Mouse (Mus musculus) left cerebral cortex, adult 9 months (tissue): ENCODE measurements around the gene Foxn3.

ENCODE experiments used
- DNase-seq, 2 experiments: peaks; one replicate each; pipeline ENCODE4 v3.0.0; 2022; ENCODE audit warnings: low spot score in 2 of 2

Gene Foxn3

GRCm38 (mm10) chr12:99526571-99527140 is 36.7 kb downstream of the Foxn3 start:
- DNase-seq: no peak

GRCm38 (mm10) chr12:99522882-99523281 is 40.5 kb downstream of the Foxn3 start:
- no peak for DNase-seq

- DNase-seq: no peak
These were observed 43.5 kb downstream of the Foxn3 start for GRCm38 (mm10) chr12:99519862-99520261.

GRCm38 (mm10) chr12:99519191-99519614 is 44.2 kb downstream of the Foxn3 start:
- DNase-seq: peak in 1 of 2 experiments; percentile 7

GRCm38 (mm10) chr12:99518640-99519039 is 44.7 kb downstream of the Foxn3 start:
- DNase-seq: no peak

GRCm38 (mm10) chr12:99518126-99518525 is 45.3 kb downstream of the Foxn3 start:
- DNase-seq: no peak

GRCm38 (mm10) chr12:99517296-99517695 is 46.1 kb downstream of the Foxn3 start:
- no peak for DNase-seq

GRCm38 (mm10) chr12:99515481-99515880 is 47.9 kb downstream of the Foxn3 start:
- DNase-seq: no peak

- no peak for DNase-seq
These were observed 51.7 kb downstream of the Foxn3 start for GRCm38 (mm10) chr12:99511644-99512043.

- no peak for DNase-seq
These were observed 52.6 kb downstream of the Foxn3 start for GRCm38 (mm10) chr12:99510759-99511158.

GRCm38 (mm10) chr12:99502225-99502624 is 61.2 kb downstream of the Foxn3 start:
- DNase-seq: no peak

- peak in 1 of 2 experiments; percentile 45 for DNase-seq
These were observed 64.2 kb downstream of the Foxn3 start for GRCm38 (mm10) chr12:99498978-99499694.

GRCm38 (mm10) chr12:99498189-99498977 is 65.0 kb downstream of the Foxn3 start:
- DNase-seq: no peak

- DNase-seq: no peak
These were observed 66.4 kb downstream of the Foxn3 start for GRCm38 (mm10) chr12:99496945-99497344.

- DNase-seq: no peak
These were observed 73.2 kb downstream of the Foxn3 start for GRCm38 (mm10) chr12:99490216-99490615.

GRCm38 (mm10) chr12:99489001-99489592 is 74.3 kb downstream of the Foxn3 start:
- no peak for DNase-seq

- DNase-seq: no peak
These were observed 83.0 kb downstream of the Foxn3 start for GRCm38 (mm10) chr12:99480372-99480771.

- no peak for DNase-seq
These were observed 89.2 kb downstream of the Foxn3 start for GRCm38 (mm10) chr12:99474176-99474575.

GRCm38 (mm10) chr12:99473406-99474133 is 89.8 kb downstream of the Foxn3 start:
- peak in 1 of 2 experiments; percentile 20 for DNase-seq

- peak in 1 of 2 experiments; percentile 31 for DNase-seq
These were observed 92.0 kb downstream of the Foxn3 start for GRCm38 (mm10) chr12:99471431-99471830.

- no peak for DNase-seq
These were observed 95.5 kb downstream of the Foxn3 start for GRCm38 (mm10) chr12:99467884-99468311.
